Mouse (Mus musculus) cerebellum, adult 9-11 months (tissue): ENCODE data around the gene Trim66.

ENCODE experiments used
- DNase-seq: peaks from one replicate; pipeline ENCODE4 v3.0.0; 2022

The Trim66 gene

DNA sequence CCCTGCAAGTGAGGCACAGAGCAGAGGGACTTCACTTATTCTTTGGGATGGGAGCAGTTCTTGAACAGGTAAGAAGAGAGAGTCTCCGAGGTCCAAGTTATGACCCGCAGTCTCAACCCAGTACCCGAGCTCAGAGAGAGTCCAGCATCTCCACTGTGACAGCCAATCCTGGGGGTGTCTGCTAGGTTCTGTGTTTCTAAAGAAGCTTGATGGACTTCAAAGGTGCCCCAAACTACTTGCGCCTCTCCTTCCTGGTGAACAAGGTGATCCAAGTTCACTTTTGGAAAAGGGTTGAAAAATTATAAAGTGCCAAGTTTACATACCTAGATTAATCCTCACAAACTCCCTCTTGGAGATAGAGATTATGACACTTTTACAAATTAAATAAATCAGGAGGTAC lies at the start of gene Trim66:
Gene Trim66 (minus strand): TSS at position 101 of the 400 bp plus-strand sequence.
- DNase-seq, result no peak

DNA sequence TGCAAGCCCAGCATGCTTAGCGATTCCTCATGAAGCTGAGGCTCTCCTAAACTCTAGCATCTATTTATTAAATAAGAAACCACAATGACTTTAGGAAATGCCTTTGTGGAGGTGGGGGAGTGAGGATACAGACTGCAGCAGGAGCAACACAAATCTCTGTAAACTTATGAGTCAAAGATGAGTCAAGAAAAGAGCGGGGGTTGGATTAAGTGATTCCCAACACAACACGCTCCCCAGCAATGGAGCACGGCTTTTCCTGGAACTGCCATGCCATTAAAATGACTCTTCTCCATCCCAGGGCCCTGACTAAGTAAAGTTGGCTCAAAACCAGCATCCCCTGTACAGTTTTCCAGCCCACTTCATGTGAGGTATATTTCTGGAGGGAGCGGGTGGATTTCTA lies 38.8 kb upstream of the Trim66 start:
- DNase-seq, result no peak

DNA sequence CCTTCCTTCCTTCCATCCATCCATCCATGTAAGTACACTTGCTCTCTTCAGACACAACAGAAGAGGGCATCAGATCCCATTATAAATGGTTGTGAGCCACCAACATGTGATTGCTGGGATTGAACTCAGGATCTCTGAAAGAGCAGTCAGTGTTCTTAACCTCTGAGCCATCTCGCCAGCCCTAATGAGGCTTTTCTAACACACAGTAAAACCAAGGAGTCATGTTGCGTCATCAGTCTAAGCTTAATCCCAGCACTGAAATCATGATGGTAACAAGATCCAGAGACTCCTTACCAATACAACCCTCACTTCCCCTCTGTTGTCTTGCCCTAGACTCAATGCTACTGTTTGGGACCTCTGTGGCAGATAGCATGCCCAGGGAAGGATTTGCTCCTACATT lies 38.3 kb upstream of the Trim66 start:
- no peak for DNase-seq

GRCm38 (mm10) chr7:109545255-109545993 lies 37.5 kb upstream of the Trim66 start:
- DNase-seq, result no peak

- DNase-seq, result no peak
Measured at GRCm38 (mm10) chr7:109544792-109545191, 36.9 kb upstream of the Trim66 start.

- DNase-seq, result no peak
Measured at GRCm38 (mm10) chr7:109542364-109542628, 34.4 kb upstream of the Trim66 start.

DNA sequence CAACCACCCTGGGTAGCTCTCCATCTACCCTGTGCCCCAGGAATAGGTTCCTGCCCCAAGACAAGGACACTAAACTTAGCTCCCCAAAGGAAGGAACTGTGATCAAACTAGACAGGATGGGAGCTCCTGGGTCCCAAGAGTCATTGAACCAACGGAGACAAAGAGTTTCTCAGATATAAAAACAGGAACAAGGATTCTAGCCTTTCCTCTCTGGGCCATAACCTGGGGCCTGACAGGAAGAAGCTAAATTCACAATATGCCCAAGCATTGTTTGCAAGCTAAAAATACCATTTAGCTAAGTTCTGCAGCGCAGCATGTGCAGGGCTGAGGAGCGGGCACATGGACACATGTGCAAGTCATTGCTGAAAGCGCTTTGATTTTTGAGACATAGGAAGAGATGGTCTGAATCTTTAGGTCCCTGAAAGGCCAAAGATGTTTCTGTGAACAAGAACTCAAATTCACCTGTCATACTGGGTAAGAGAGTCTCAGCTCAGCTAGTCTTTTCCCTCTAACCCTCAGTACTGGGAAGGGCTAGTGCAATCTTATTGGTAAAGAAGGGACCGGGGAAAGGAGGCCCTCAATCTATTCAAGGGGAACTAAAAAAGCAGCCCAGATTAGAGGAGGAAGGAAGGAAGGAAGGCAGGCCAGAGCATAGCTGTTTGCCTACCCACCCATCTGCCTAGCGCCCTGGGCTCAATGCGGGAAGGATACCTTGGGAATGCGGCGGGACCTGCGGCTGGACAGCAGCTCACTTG lies 33.9 kb upstream of the Trim66 start:
- DNase-seq, result no peak

- DNase-seq, result no peak
Measured at GRCm38 (mm10) chr7:109540902-109541301, 33.0 kb upstream of the Trim66 start.

- peak; percentile 79 for DNase-seq
Measured at GRCm38 (mm10) chr7:109536451-109536946, 28.6 kb upstream of the Trim66 start.

- DNase-seq, result no peak
Measured at GRCm38 (mm10) chr7:109534921-109535320, 27.0 kb upstream of the Trim66 start.

DNA sequence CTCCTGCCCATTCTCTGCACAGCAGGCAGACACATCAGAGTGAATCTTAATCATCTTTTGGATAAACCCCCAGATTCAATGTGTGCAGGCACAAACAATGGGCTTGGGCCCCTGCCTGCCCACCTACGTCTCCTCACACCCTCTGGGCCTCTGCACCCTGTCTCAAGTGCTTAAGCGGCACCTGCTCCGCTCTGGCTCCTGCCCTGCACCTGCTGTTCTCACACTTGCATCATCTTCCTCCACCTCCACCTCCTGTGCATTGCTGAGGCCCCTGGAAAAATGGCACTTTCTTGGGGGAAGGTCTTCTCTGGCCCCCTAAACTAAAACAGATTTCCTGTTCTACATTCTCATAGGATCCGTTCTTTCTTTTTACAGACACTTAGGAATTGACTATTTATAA lies 26.0 kb upstream of the Trim66 start:
- DNase-seq, result no peak

- no peak for DNase-seq
Measured at GRCm38 (mm10) chr7:109533129-109533528, 25.2 kb upstream of the Trim66 start.

GRCm38 (mm10) chr7:109532691-109533090 lies 24.8 kb upstream of the Trim66 start:
- no peak for DNase-seq

- no peak for DNase-seq
Measured at GRCm38 (mm10) chr7:109531501-109531900, 23.6 kb upstream of the Trim66 start.

DNA sequence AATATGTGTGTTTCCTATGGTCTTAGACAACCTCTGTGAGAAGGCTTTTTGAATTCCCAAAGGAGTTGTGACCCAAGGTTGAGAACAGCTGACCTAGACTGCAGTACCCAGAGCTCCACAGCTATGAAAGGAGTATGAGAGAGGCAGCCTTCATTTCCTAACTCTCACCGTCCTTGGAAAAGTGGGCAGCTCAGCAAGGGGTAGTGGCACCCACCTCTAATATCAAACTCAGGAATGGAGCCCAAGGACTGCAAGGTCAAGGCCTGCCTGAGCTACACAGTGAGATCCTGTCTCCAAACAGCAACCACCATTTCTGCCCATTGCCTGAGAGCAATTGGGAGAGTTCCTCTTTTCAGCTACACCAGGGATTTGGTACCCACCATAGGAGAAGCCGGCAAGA lies 21.8 kb upstream of the Trim66 start:
- DNase-seq, result no peak

DNA sequence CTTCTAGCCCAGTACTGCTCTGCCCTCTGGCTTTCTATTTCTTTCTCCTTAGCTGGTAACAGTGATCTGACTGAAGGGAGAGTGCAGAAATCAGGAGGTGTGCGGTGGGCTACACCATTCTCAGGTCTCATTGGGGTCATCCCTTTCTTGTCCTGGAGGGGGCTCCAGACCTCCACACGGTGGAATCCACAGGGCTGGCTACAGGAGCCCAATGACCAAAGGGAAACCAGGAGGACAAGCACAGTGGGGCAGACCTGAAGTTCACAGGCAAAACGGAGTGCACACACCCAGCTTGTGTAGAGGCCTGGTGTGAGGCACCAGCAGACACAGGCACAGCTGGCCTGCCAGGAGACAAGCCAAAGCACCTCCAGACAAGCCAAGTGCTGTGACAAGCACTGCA lies 20.4 kb upstream of the Trim66 start:
- peak; percentile 56 for DNase-seq

GRCm38 (mm10) chr7:109527536-109527935 lies 19.6 kb upstream of the Trim66 start:
- no peak for DNase-seq

DNA sequence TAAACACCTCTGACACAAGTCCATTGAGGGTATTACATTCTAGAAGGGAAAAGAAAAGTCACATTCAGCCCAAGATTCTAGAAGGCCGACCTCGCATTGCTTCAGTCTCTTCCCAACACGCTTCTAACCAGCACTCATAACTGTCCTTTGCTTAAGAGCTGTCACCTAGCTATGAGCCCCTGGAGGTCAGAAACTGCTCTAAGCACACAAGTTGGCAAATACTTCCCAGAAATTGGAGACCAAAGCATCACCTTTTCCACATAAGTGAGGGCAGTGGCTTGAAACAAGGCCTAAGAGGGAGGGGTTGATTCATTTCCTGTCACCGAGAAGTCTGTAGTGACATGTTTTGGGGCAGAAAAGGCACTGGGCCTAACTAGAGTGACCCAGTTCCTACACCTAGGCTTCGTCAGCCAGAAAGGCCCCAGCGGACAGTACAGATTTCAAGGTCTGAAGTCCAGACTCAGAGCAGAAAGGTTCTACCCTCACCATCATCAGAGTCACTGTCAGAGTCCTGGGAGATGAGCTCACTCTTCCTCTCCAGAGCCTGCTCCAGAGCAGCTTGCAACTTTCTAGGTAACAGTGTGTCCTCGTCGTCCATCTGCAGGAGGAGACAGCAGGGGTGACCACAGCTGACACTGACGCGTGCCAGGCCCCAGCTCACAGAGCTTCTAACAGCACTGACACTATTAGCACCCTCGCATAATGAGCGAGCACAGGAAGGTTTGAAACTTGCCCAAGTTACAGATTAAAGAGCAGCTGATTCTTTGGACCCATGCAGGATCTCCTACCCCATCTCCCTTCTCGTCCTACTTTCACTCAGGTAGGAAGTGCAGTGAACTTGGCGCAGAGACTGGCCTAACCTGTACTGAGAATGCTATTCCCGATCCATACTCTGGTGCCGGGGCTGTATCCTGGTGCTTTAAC lies 18.1 kb upstream of the Trim66 start:
- DNase-seq, result no peak

DNA sequence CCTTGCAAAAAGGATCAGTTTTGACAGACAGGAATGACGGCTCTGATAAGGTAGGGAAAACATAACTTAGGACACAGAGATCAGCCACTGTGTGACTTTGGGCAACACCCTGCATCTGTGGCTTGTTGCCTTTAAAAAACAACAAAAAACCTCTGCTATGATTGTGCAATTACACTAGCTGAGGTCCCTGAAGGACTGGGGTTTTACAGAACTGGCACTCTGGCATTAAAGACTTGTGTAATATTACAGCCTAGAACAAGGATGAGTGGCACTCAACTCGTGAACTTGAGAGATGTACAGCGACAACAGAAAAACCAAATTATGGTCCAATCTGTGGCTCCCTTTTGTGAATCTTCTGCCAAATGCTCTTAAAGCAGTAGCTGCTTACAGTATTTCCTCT lies 16.8 kb upstream of the Trim66 start:
- DNase-seq, result no peak

- DNase-seq, result no peak
Measured at GRCm38 (mm10) chr7:109524442-109524744, 16.5 kb upstream of the Trim66 start.

GRCm38 (mm10) chr7:109523741-109524441 lies 16.0 kb upstream of the Trim66 start:
- peak; percentile 46 for DNase-seq

DNA sequence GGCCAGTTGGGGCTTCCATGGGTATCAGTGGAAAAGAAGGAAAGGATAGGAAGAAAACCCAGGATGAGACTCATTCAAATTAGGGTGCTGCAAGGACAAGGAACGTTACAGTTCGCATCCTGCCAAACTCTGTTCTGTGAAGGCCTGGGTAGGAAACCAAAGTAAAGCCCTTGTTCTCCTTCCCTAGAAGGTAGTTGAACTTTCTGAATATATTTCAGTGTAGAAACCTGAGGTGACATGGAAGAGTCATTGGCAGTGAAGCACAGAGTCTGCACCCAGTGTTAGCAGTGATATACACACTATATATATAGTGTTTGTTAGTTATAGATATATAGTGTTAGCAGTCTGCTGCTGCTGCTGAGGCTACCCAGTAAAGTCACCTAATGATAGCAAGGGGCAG lies 15.4 kb upstream of the Trim66 start:
- no peak for DNase-seq

GRCm38 (mm10) chr7:109522084-109522483 lies 14.2 kb upstream of the Trim66 start:
- no peak for DNase-seq
